Mouse (Mus musculus) CH12F3 (cell line): ENCODE measurements around the gene Scaf11.
"Not testable (repeated sequence)": the region's sequence is repeated elsewhere in the genome, so short reads cannot be mapped to it uniquely, and the experiment has no call there.

Experiments used
- in situ Hi-C: fragments of 300-500 bp; cut with MboI; formaldehyde crosslinking; loops from 2 replicates; pipeline ENCODE4 v1.14.3; 2020; ENCODE audit warnings: low sequenced_read_pairs

Scaf11 gene

GRCm38 (mm10) chr15:96460730-96461540 is at the start of gene Scaf11:
Gene Scaf11 (minus strand): TSS chr15:96460843.
- in situ Hi-C loops = no loop called here

GRCm38 (mm10) chr15:96507097-96507840 is 46.6 kb upstream of the Scaf11 start:
- in situ Hi-C loops = loop anchor here (25.0 kb wide), 1 partner anchor 630 kb away; no protein-coding TSS in a partner anchor

- in situ Hi-C loops = no loop called here
Observed at GRCm38 (mm10) chr15:96497646-96498045, 37.0 kb upstream of the Scaf11 start.

GRCm38 (mm10) chr15:96494279-96494678 is 33.6 kb upstream of the Scaf11 start:
- in situ Hi-C loops = no loop called here

GRCm38 (mm10) chr15:96493573-96493972 is 32.9 kb upstream of the Scaf11 start:
- in situ Hi-C loops = no loop called here

- in situ Hi-C loops = not testable (repeated sequence)
Observed at GRCm38 (mm10) chr15:96492919-96493318, 32.3 kb upstream of the Scaf11 start.

GRCm38 (mm10) chr15:96491861-96492641 is 31.4 kb upstream of the Scaf11 start:
- in situ Hi-C loops = no loop called here

GRCm38 (mm10) chr15:96491421-96491820 is 30.8 kb upstream of the Scaf11 start:
- in situ Hi-C loops = no loop called here

GRCm38 (mm10) chr15:96490123-96490522 is 29.5 kb upstream of the Scaf11 start:
- in situ Hi-C loops = no loop called here

GRCm38 (mm10) chr15:96488941-96489786 is 28.5 kb upstream of the Scaf11 start:
- in situ Hi-C loops = no loop called here

GRCm38 (mm10) chr15:96487066-96487698 is 26.5 kb upstream of the Scaf11 start:
- in situ Hi-C loops = no loop called here

- in situ Hi-C loops = no loop called here
Observed at GRCm38 (mm10) chr15:96480822-96481221, 20.2 kb upstream of the Scaf11 start.

GRCm38 (mm10) chr15:96478006-96478405 is 17.4 kb upstream of the Scaf11 start:
- in situ Hi-C loops = no loop called here

- in situ Hi-C loops = no loop called here
Observed at GRCm38 (mm10) chr15:96476359-96476758, 15.7 kb upstream of the Scaf11 start.

- in situ Hi-C loops = no loop called here
Observed at GRCm38 (mm10) chr15:96475571-96475972, 14.9 kb upstream of the Scaf11 start.

- in situ Hi-C loops = no loop called here
Observed at GRCm38 (mm10) chr15:96474325-96474955, 13.8 kb upstream of the Scaf11 start.

- in situ Hi-C loops = no loop called here
Observed at GRCm38 (mm10) chr15:96473920-96474319, 13.3 kb upstream of the Scaf11 start.

- in situ Hi-C loops = no loop called here
Observed at GRCm38 (mm10) chr15:96468316-96468715, 7.7 kb upstream of the Scaf11 start.

GRCm38 (mm10) chr15:96467844-96468243 is 7.2 kb upstream of the Scaf11 start:
- in situ Hi-C loops = no loop called here
